Mouse (Mus musculus): ENCODE measurements around the gene Efnb3.

The Efnb3 gene

GRCm38 (mm10) chr11:69559851-69560765, at the start of gene Efnb3:
TSS of gene Efnb3 (minus strand) at chr11:69560205.
- DNase-seq, result peak; percentile 71 to 80

- no peak for DNase-seq
These were observed 49.4 kb upstream of the Efnb3 start for GRCm38 (mm10) chr11:69609416-69609815.

GRCm38 (mm10) chr11:69608525-69608924, 48.5 kb upstream of the Efnb3 start:
- no peak for DNase-seq

- DNase-seq, result no peak
These were observed 46.8 kb upstream of the Efnb3 start for GRCm38 (mm10) chr11:69606832-69607231.

- no peak for DNase-seq
These were observed 46.4 kb upstream of the Efnb3 start for GRCm38 (mm10) chr11:69606491-69606795.

DNA sequence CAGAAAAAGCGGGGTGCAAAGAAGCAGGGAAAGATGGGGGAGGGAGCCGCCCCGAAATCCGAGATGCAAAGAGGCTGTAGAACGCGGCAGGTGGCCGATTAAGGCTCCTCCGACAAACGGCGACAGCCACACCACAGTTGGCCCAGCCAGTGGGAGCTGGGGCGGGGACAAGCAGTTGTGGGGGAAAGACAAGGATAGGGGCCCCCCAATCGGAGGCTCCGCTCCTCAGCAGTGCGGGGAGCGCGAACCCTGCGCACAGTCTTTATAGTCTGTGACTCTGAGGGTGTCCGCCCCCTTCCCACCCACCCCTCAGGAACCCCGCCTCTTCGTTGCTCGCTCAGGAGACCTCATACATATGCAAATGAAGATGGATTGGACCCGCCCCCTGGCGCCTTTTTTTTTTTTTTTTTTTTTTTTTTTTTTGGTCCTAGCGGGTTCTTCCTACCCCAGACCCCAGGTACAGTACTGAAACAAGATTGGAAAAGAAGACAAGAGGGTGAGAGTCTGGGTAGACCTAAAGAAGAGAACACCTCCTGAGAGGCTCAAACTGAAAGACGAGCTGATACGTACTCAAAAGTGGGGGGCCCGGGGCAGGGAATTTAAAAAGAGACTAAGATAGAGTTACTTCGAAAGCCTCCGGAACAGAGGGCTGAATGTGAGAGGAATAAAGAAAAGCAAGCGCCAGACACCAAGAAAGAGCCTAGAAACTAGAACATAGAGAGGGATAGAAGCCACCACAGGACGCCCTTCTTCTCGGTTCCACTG, 45.9 kb upstream of the Efnb3 start, which contains the start of gene Atp1b2:
Gene Atp1b2 (minus strand): TSS at position 217 of the 765 bp plus-strand sequence.
- peak; percentile 83 to 86 for DNase-seq

DNA sequence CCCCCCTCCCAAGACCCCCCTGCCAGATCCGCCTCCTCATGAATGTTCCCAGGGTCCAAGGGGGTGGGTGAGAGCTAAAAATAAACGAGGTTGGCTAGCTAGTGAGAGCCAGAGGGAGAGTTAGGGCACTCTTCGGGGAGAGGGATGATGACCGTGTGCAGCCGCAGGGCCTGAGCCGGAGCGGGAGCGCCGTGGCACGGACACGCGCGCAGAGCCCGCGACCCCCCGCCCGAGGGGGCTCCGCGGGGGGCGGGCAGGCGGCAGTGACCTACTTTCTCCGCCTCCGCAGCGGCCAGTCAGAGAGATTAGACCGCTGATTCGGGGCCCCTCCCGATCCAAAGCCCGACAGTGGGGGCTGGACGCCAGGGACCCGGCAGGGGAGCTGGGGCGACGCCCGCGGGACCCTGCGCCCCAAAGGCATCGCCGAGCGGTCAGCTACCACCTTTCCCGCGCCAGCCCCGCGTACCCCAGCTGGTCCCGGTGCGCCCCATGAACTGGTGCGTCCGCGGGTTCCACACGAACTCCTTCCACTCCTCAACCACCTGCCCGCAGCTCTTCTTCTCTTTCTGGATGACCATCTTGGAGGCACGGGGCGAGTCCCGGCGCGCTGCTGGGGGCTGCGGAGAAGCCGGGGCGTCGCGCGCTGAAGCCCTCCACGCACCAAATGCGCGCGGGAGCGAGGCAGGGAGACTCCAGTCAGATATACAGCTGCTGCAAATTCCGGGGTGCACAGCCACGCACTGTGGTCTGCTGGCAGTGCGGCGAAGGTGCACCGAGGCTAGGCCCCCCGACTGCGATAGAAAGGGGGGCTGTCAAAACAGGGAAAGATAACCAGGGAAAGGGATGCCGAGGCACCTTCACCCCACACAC, 45.0 kb upstream of the Efnb3 start:
- peak; percentile 42 to 60 for DNase-seq

DNA sequence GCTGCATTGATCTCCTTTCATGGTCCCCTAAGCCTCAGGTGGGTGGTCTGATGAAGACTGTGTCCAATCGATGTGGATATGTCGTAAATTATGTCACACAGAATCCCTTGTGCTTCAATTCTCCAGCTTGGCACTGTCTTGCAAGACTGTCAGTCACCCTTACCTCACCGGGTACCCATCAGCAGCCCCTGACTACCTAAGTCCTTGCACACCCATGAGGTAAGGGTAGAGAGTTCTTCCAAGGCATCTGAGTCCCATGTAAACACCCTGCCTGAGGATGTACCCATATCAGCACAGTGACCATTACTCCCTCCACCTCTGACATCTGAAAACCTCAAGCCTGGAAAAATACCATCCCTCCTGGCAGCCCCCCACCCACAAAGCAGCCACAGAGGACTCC, 44.3 kb upstream of the Efnb3 start:
- DNase-seq, result no peak

GRCm38 (mm10) chr11:69603516-69603915, 43.5 kb upstream of the Efnb3 start:
- peak in 1 of 2 experiments; percentile 42 for DNase-seq

DNA sequence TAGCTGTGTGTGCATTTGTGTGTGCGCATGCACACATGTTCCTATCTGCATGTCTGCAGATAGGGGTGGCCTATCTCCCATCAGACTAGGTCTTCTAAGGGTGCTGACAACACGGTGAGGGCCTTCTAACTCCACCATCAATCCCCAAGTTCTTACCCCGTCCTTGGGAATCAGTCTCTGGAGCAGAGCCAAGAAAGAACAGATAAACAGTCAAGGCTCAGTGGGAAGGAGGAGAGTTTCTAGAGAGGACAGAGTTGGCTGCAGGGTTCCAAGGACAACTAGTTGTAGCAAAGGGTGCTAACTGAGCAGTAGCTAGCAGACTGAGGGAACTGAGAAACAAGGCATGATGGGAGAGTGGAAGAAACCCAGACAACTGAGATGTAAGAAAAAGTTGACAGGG, 41.8 kb upstream of the Efnb3 start:
- DNase-seq, result no peak

- DNase-seq, result peak; percentile 87 to 90
These were observed 40.1 kb upstream of the Efnb3 start for GRCm38 (mm10) chr11:69600098-69600497.

DNA sequence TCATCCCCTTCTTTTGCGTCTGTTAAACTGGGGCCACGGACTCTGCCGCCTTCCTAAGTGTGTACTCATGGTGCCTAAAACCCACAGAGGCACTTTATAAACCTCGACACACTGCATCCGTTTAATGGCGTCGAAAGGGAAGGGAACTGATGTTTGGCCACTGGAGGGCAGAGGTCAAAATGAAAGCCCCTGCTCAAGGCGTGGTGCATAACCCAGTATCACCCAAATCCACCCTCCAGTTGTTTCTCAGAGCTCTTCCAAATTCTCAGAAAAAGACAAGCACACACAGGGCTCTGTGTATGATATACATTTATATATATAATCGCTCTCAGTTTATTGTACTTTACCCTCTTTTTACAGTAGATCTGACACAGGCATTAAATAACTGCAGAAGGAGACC, 39.4 kb upstream of the Efnb3 start:
- DNase-seq, result no peak

DNA sequence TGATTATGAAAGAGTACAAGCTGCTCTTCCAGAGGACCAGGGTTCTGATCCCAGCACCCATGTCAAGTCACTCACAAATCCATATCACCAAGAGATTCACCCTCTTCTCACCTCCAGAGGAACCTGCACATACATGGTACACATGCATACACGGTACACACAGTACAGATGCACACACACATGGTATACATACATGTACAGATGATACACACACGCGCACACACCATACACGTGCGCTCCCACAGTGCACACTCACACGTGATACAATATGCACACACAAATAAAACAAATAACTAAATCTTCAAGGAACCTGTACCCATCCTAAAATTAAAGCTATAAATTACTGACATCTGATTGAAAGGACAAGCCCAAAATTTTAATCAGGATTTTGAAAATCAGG, 34.8 kb upstream of the Efnb3 start:
- DNase-seq, result no peak

DNA sequence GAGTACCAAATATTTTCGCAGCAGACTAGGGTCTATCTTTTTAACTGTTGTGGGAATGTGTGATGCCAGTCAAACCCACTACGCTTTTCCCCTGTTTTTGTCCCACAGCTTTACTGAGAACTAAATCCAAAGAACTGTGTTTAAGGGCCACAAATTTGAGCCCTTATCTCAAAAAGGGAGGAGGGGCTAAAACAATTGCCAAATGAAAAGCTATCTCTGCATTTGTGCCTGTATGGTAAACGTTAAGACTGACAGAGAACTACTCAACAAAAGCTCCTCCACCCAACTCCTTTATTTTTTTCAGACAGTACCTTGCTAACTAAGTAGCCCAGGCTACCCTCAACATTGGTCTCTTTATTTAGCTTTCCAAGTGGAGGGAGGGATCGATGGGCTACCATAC, 32.8 kb upstream of the Efnb3 start:
- DNase-seq, result no peak

GRCm38 (mm10) chr11:69591899-69592637, 32.1 kb upstream of the Efnb3 start:
- no peak for DNase-seq

DNA sequence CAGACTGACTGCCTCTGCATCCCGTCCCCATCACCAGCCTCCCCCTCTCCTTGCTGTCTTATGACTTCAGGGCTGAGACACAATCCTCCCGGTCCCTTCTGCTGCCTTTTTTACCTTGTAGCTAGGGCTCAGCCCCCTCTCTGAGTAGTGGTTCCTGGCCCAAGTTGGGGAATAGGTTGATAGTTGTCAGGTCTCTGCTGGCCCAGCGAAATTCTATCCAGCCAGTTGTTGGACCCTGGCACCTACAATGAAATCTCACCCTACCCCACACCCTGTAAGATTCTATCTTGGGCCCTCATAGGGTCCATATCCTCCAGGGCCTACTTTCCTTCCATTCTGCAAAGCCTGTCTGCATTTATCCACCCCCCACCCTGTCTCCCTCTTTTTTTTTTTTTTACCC, 31.4 kb upstream of the Efnb3 start:
- no peak for DNase-seq

- DNase-seq, result no peak
These were observed 30.6 kb upstream of the Efnb3 start for GRCm38 (mm10) chr11:69590622-69591021.

DNA sequence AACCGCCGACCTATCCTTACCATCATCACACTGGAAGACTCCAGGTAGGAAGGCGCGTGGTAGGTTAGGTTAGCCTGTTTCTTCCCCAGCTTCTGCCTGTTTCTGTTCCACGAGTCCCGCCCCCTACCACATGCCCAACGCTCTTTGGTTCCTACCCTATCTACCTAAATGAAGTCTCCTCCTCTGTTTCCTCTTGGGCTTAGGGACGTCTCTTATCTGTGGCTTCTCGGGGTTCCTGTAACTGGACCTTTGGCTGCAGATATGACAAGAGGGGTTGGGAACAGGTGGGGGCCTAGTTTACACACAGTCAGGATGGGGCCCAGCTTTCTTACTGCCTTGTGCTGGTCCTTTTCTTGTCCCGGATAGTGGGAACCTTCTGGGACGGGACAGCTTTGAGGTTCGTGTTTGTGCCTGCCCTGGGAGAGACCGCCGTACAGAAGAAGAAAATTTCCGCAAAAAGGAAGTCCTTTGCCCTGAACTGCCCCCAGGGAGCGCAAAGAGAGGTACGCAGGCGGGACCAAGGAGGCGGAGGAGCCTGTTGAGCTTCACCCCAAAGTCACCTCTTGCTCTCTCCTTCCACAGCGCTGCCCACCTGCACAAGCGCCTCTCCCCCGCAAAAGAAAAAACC, 29.3 kb upstream of the Efnb3 start:
- no peak for DNase-seq

DNA sequence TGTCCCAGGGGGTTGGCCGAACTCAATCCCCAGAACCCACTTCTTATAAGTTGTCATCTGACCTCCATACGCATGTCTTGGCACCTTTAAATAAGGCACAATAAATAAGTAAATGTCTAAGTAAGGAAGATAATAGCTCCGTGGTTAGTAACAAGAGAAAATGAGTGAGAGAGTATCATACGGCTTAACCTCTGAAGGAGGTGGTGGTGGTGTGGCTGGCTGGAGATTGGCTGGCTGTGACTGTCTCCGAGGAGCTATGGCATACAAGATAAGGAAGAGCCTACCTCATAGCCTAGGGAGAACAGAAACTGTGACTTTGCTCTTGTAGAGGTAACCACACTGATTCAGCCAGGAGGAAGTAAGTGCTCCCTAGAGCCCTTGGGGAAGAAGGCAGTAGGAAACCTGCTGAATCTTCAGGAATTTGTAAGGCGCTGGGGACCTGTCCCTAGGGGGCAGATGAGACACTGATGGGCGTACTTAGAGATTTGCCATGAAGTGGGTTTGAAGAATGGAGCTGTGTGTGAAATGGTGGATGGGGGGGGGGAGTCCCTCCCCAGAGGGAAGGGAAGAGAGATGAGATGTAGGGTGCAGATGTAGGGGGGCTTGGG, 25.8 kb upstream of the Efnb3 start:
- DNase-seq, result no peak

- DNase-seq, result no peak
These were observed 24.9 kb upstream of the Efnb3 start for GRCm38 (mm10) chr11:69584937-69585336.

- DNase-seq, result no peak
These were observed 24.0 kb upstream of the Efnb3 start for GRCm38 (mm10) chr11:69584008-69584407.

Data from kidney, postnatal 4 days (tissue).